Mouse (Mus musculus): Measurements from ENCODE around the gene Hist1h2bf. TPM values are rescaled to one million over a fixed set of nuclear protein-coding genes. Genes with fewer than 3 reads are reported as not detected.
"Not testable (repeated sequence)": the region's sequence is repeated elsewhere in the genome, so short reads cannot be mapped to it uniquely, and the experiment has no call there.

The Hist1h2bf gene
- polyA plus RNA-seq, 1 experiment from 2014 or later, result 3.7 TPM

- H3K9me3 ChIP-seq (replicated peaks; ENCODE audit: control insufficient read depth, low read length); H3K27me3 ChIP-seq (ENCODE audit: control insufficient read depth, insufficient read depth, low read depth, low read length); H3K36me3 ChIP-seq (ENCODE audit: control insufficient read depth, insufficient read depth); ATAC-seq (ENCODE audit: low read depth): not testable (repeated sequence)
- 7% methylated on average over 3 of the region's 3 CpGs for WGBS (ENCODE audit: insufficient replicate concordance)
- H3K4me3 ChIP-seq (ENCODE audit: low read depth, low read length), result peak overlapping the region; percentile 67
- peaks cover 12% of the 10 kb centered on the region for H3K4me1 ChIP-seq (ENCODE audit: control insufficient read depth, low read depth, low read length)
- peak overlapping the region; percentile 81 for H3K9ac ChIP-seq (ENCODE audit: low read depth, low read length)
- H3K4me2 ChIP-seq (ENCODE audit: low read depth, low read length), result peak overlapping the region; percentile 58
- peak overlapping the region; percentile 96 for H3K27ac ChIP-seq (ENCODE audit: low read length)
Measured at GRCm38 (mm10) chr13:23542225-23542980, 31.6 kb downstream of the Hist1h2bf start.

GRCm38 (mm10) chr13:23541497-23541896 is 32.5 kb downstream of the Hist1h2bf start:
- Histone ChIP-seq H3K9me3 (replicated peaks; ENCODE audit: control insufficient read depth, low read length) (no peaks in the 10 kb centered on the region), H3K9ac (ENCODE audit: low read depth, low read length) (peak overlapping the region; percentile 41; the same call in 1 of the 2 replicates), H3K4me2 (ENCODE audit: low read depth, low read length) (peak overlapping the region; percentile 53), H3K4me1 (ENCODE audit: control insufficient read depth, low read depth, low read length) (peaks cover 19% of the 10 kb centered on the region), H3K27ac (ENCODE audit: low read length) (no peak overlapping the region), H3K4me3 (ENCODE audit: low read depth, low read length) (peak overlapping the region; percentile 33), H3K27me3 (ENCODE audit: control insufficient read depth, insufficient read depth, low read depth, low read length) (no peaks in the 10 kb centered on the region), H3K36me3 (ENCODE audit: control insufficient read depth, insufficient read depth) (no peaks in the 10 kb centered on the region)
- ATAC-seq (ENCODE audit: low read depth), result no peak
- 59% methylated on average over 3 of the region's 3 CpGs for WGBS (ENCODE audit: insufficient replicate concordance)

GRCm38 (mm10) chr13:23539821-23540220 is 34.2 kb downstream of the Hist1h2bf start:
- not testable (repeated sequence) for H3K4me3 ChIP-seq (ENCODE audit: low read depth, low read length)

DNA sequence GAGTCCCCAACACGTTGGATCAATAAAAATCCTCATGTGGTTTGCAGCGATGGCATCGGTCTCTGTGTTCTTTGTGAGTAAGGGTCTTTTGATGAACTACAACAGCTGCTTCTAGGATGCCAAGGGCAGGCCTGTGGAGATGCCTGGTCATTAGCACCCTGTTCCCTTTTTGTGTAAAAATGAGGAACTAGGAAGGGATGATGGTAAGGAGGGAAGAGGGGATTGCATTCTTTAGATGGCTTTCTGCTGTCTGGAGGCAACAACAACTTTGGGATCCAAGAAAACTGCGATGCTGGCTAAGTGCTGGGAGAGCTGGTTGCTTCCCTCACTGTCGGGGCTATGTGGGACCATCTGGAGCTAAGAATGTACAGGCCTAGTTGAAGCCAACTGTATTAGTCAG is 35.7 kb downstream of the Hist1h2bf start:
- ATAC-seq (ENCODE audit: low read depth), result no peak
- H3K9me3 ChIP-seq (replicated peaks; ENCODE audit: control insufficient read depth, low read length), result no peaks in the 10 kb centered on the region
- WGBS (ENCODE audit: insufficient replicate concordance), result 70% methylated on average over 5 of the region's 5 CpGs
- peak overlapping the region; percentile 57 for H3K27ac ChIP-seq (ENCODE audit: low read length)
- peak overlapping the region; percentile 50; the same call in 1 of the 2 replicates for H3K4me3 ChIP-seq (ENCODE audit: low read depth, low read length)
- peak overlapping the region; percentile 64; the same call in 1 of the 2 replicates for H3K4me2 ChIP-seq (ENCODE audit: low read depth, low read length)
- peak overlapping the region; percentile 74; the same call in 1 of the 2 replicates for H3K9ac ChIP-seq (ENCODE audit: low read depth, low read length)
- H3K27me3 ChIP-seq (ENCODE audit: control insufficient read depth, insufficient read depth, low read depth, low read length), result no peaks in the 10 kb centered on the region
- H3K36me3 ChIP-seq (ENCODE audit: control insufficient read depth, insufficient read depth), result no peaks in the 10 kb centered on the region
- peaks cover 20% of the 10 kb centered on the region for H3K4me1 ChIP-seq (ENCODE audit: control insufficient read depth, low read depth, low read length)

More at GRCm38 (mm10) chr13:23539821-23540220, 34.2 kb downstream of the Hist1h2bf start:
- not testable (repeated sequence) for ATAC-seq (ENCODE audit: low read depth); H3K27ac ChIP-seq (ENCODE audit: low read length); H3K9ac ChIP-seq (ENCODE audit: low read depth, low read length); H3K36me3 ChIP-seq (ENCODE audit: control insufficient read depth, insufficient read depth); H3K27me3 ChIP-seq (ENCODE audit: control insufficient read depth, insufficient read depth, low read depth, low read length); H3K9me3 ChIP-seq (replicated peaks; ENCODE audit: control insufficient read depth, low read length); H3K4me2 ChIP-seq (ENCODE audit: low read depth, low read length)
- peaks cover 20% of the 10 kb centered on the region for H3K4me1 ChIP-seq (ENCODE audit: control insufficient read depth, low read depth, low read length)
- WGBS (ENCODE audit: insufficient replicate concordance), result 80% methylated on average over 1 of the region's 1 CpGs

- Histone ChIP-seq H3K36me3 (ENCODE audit: control insufficient read depth, insufficient read depth) (no peaks in the 10 kb centered on the region), H3K27ac (ENCODE audit: low read length) (peak overlapping the region; percentile 57), H3K4me3 (ENCODE audit: low read depth, low read length) (peak overlapping the region; percentile 50), H3K27me3 (ENCODE audit: control insufficient read depth, insufficient read depth, low read depth, low read length) (no peaks in the 10 kb centered on the region), H3K4me2 (ENCODE audit: low read depth, low read length) (peak overlapping the region; percentile 64), H3K9ac (ENCODE audit: low read depth, low read length) (peak overlapping the region; percentile 74), H3K9me3 (replicated peaks; ENCODE audit: control insufficient read depth, low read length) (no peaks in the 10 kb centered on the region), H3K4me1 (ENCODE audit: control insufficient read depth, low read depth, low read length) (peaks cover 28% of the 10 kb centered on the region)
- 66% methylated on average over 3 of the region's 3 CpGs for WGBS (ENCODE audit: insufficient replicate concordance)
- no peak for ATAC-seq (ENCODE audit: low read depth)
Measured at GRCm38 (mm10) chr13:23537006-23537710, 36.8 kb downstream of the Hist1h2bf start.

DNA sequence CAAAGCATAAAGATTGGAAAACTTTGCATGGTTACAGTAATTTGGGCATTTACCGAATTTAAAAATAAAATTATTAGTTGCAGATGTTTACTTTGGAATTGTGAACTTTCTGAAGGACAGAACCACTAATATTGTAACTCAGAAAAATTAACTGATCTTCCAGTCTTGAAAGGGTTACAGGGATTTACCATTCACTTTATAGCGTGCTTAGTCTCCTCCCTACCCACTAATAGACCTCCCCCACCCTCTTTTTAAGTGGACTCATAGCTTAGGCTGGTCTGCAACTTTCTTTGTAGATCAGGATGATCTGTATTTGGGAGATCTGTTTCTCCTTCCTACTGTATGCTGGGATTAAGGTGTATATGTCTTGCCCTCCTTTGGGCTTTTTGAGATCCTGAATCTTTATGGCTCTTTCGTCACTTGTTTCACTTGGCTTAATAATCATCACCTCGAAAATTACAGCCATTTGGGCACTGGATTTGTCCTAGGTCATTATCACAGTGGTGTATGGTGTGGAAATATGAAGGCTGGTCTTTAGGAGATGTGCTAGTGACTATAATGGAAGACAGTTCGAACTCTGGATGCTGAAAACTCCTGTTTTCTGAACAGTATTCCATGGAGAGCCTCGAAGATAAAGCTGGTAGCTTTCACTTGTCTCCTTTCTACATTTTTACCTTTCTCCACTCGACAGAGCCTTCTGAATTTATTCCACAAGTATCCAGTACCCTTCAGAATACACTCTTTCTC is 37.7 kb downstream of the Hist1h2bf start:
- peak overlapping the region; percentile 87 for H3K27ac ChIP-seq (ENCODE audit: low read length)
- peak overlapping the region; percentile 65 for H3K4me3 ChIP-seq (ENCODE audit: low read depth, low read length)
- H3K9ac ChIP-seq (ENCODE audit: low read depth, low read length), result peak overlapping the region; percentile 84
- H3K4me2 ChIP-seq (ENCODE audit: low read depth, low read length), result peak overlapping the region; percentile 64
- ATAC-seq (ENCODE audit: low read depth), result no peak
- H3K36me3 ChIP-seq (ENCODE audit: control insufficient read depth, insufficient read depth), result no peaks in the 10 kb centered on the region
- H3K9me3 ChIP-seq (replicated peaks; ENCODE audit: control insufficient read depth, low read length), result no peaks in the 10 kb centered on the region
- no peaks in the 10 kb centered on the region for H3K27me3 ChIP-seq (ENCODE audit: control insufficient read depth, insufficient read depth, low read depth, low read length)
- peaks cover 29% of the 10 kb centered on the region for H3K4me1 ChIP-seq (ENCODE audit: control insufficient read depth, low read depth, low read length)
- WGBS (ENCODE audit: insufficient replicate concordance), result 14% methylated on average over 7 of the region's 7 CpGs

DNA sequence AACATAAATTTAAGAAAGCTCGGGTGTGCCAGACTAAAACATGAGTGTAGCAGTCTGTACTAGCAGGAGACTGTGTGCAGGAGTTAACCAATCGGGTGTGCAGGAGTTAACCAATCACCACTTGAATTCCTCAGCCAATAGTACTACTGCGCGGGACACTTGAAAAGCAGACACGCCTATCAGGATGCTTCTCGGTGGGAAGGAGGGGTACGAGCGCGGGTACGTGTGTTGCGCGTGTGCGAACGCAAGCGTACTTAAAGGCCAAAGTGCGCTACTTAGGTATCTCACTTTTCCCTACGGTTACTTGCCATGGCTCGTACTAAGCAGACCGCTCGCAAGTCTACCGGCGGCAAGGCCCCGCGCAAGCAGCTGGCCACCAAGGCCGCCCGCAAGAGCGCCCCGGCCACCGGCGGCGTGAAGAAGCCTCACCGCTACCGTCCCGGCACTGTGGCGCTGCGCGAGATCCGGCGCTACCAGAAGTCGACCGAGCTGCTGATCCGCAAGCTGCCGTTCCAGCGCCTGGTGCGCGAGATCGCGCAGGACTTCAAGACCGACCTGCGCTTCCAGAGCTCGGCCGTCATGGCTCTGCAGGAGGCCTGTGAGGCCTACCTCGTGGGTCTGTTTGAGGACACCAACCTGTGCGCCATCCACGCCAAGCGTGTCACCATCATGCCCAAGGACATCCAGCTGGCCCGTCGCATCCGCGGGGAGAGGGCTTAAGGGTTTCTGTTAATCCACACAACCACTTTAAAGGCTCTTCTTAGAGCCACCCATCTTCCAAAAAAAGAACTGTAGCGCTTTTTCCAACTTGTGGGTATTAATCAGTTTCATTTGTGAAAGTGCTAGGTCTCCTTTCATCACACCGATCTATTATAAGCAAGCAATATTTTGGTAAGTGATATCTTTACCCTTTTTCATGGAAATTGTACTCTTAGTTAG is 38.6 kb downstream of the Hist1h2bf start, which contains the start of gene Hist1h3g:
Hist1h3g (plus strand) TSS at position 286 of the 939 bp plus-strand sequence.
- under 1% methylated on average over 42 of the region's 62 CpGs for WGBS (ENCODE audit: insufficient replicate concordance)
- peak within 1 kb of the TSS; percentile 64 for H3K4me2 ChIP-seq (ENCODE audit: low read depth, low read length)
- H3K27ac ChIP-seq (ENCODE audit: low read length), result peak within 1 kb of the TSS; percentile 96
- H3K4me3 ChIP-seq (ENCODE audit: low read depth, low read length), result peak within 1 kb of the TSS; percentile 65
- H3K9me3 ChIP-seq (replicated peaks; ENCODE audit: control insufficient read depth, low read length); H3K27me3 ChIP-seq (ENCODE audit: control insufficient read depth, insufficient read depth, low read depth, low read length); H3K36me3 ChIP-seq (ENCODE audit: control insufficient read depth, insufficient read depth): not testable (repeated sequence)
- ATAC-seq (ENCODE audit: low read depth), result peak; percentile 81
- peak within 1 kb of the TSS; percentile 84 for H3K9ac ChIP-seq (ENCODE audit: low read depth, low read length)
- H3K4me1 ChIP-seq (ENCODE audit: control insufficient read depth, low read depth, low read length), result peaks cover 24% of the 10 kb centered on the region

All from liver, embryonic 16.5 days (tissue).